Mouse (Mus musculus) heart, embryonic 10.5 days (tissue): Measurements from ENCODE around the gene Gde1. TPM values are rescaled to one million over a fixed set of nuclear protein-coding genes. Genes with fewer than 3 reads are reported as not detected.
A peak's percentile ranks its signal among the peaks of the same experiment; 100 is the strongest.

ENCODE experiments used
- DNase-seq: peaks from one replicate; pipeline ENCODE4 v3.0.0-alpha.2; 2017; ENCODE audit warnings: low spot score
- H3K27ac ChIP-seq: fragments of 300-500 bp; sonication (generic); 2 replicates; pipeline ENCODE4 v1.5.1; 2016; ENCODE audit warnings: mild to moderate bottlenecking
- H3K27me3 ChIP-seq: fragments of 300-500 bp; sonication (generic); 2 replicates; pipeline ENCODE4 v1.6.1; 2016; ENCODE audit warnings: mild to moderate bottlenecking; ENCODE audit not compliant: poor library complexity, insufficient read depth, severe bottlenecking
- H3K36me3 ChIP-seq: fragments of 300-500 bp; sonication (generic); 2 replicates; pipeline ENCODE4 v1.6.1; 2016; ENCODE audit warnings: mild to moderate bottlenecking, moderate library complexity
- H3K4me1 ChIP-seq: fragments of 300-500 bp; sonication (generic); 2 replicates; pipeline ENCODE4 v1.6.1; 2016; ENCODE audit warnings: mild to moderate bottlenecking
- H3K4me3 ChIP-seq: fragments of 300-500 bp; sonication (generic); 2 replicates; pipeline ENCODE4 v1.5.1; 2016; ENCODE audit warnings: mild to moderate bottlenecking, moderate library complexity
- H3K9me3 ChIP-seq: fragments of 300-500 bp; sonication (generic); 2 replicates; pipeline ENCODE4 v1.6.1; 2016; ENCODE audit warnings: mild to moderate bottlenecking, moderate library complexity
- WGBS: fragments of 180-500 bp; shearing (Covaris S2); methylation state at CpG from one replicate; pipeline ENCODE4 v1.1.7; 2016; 5-methylcytosine and 5-hydroxymethylcytosine counted together
- polyA plus RNA-seq: library from polyadenylated mRNA; unstranded; fragments of >200 nt; fragmentation: Nextera tagmentation; extraction: Ambion mirVana; gene quantifications from 2 replicates; pipeline ENCODE4 v1.2.1, GENCODE M21; 2016

The Gde1 gene
- polyA plus RNA-seq, 1 experiment from 2014 or later: 64.6 TPM

- Histone ChIP-seq H3K9me3 (no peaks in the 10 kb centered on the region), H3K4me1 (no peaks in the 10 kb centered on the region), H3K27me3 (no peaks in the 10 kb centered on the region), H3K27ac (no peak overlapping the region), H3K4me3 (no peak overlapping the region), H3K36me3 (peaks cover 41% of the 10 kb centered on the region)
- WGBS: 91% methylated on average over 9 of the region's 9 CpGs
- no peak for DNase-seq
Measured at GRCm38 (mm10) chr7:118698882-118699281, 6.7 kb downstream of the Gde1 start.

- H3K9me3 ChIP-seq: no peaks in the 10 kb centered on the region
- no peaks in the 10 kb centered on the region for H3K4me1 ChIP-seq
- peaks cover 2% of the 10 kb centered on the region for H3K27me3 ChIP-seq
- DNase-seq: no peak
- peaks cover 52% of the 10 kb centered on the region for H3K36me3 ChIP-seq
- H3K4me3 ChIP-seq: no peak overlapping the region
- 72% methylated on average over 4 of the region's 4 CpGs for WGBS
- H3K27ac ChIP-seq: no peak overlapping the region
Measured at GRCm38 (mm10) chr7:118697168-118697567, 8.4 kb downstream of the Gde1 start.

- no peaks in the 10 kb centered on the region for H3K4me1 ChIP-seq
- peaks cover 7% of the 10 kb centered on the region for H3K27me3 ChIP-seq
- peaks cover 62% of the 10 kb centered on the region for H3K36me3 ChIP-seq
- DNase-seq: no peak
- 94% methylated on average over 6 of the region's 6 CpGs for WGBS
- no peak overlapping the region for H3K4me3 ChIP-seq
- no peaks in the 10 kb centered on the region for H3K9me3 ChIP-seq
- H3K27ac ChIP-seq: no peak overlapping the region
Measured at GRCm38 (mm10) chr7:118696146-118696545, 9.4 kb downstream of the Gde1 start.

- Histone ChIP-seq H3K36me3 (peaks cover 79% of the 10 kb centered on the region), H3K27ac (no peak overlapping the region), H3K4me1 (no peaks in the 10 kb centered on the region), H3K4me3 (no peak overlapping the region), H3K27me3 (peaks cover 41% of the 10 kb centered on the region), H3K9me3 (no peaks in the 10 kb centered on the region)
- DNase-seq: no peak
- WGBS: 88% methylated on average over 2 of the region's 2 CpGs
Measured at GRCm38 (mm10) chr7:118691287-118691686, 14.3 kb downstream of the Gde1 start.

- Histone ChIP-seq H3K27ac (no peak overlapping the region), H3K4me1 (no peaks in the 10 kb centered on the region), H3K27me3 (peaks cover 63% of the 10 kb centered on the region), H3K9me3 (no peaks in the 10 kb centered on the region), H3K36me3 (peaks cover 62% of the 10 kb centered on the region), H3K4me3 (no peak overlapping the region)
- 80% methylated on average over 7 of the region's 7 CpGs for WGBS
- DNase-seq: no peak
Measured at GRCm38 (mm10) chr7:118689088-118689487, 16.5 kb downstream of the Gde1 start.

- Histone ChIP-seq H3K9me3 (no peaks in the 10 kb centered on the region), H3K27ac (no peak overlapping the region), H3K36me3 (peaks cover 56% of the 10 kb centered on the region), H3K27me3 (peaks cover 69% of the 10 kb centered on the region), H3K4me3 (no peak overlapping the region), H3K4me1 (no peaks in the 10 kb centered on the region)
- 29% methylated on average over 5 of the region's 5 CpGs for WGBS
- DNase-seq: peak; percentile 84
Measured at GRCm38 (mm10) chr7:118688199-118688598, 17.4 kb downstream of the Gde1 start.

GRCm38 (mm10) chr7:118676826-118677225 is 28.8 kb downstream of the Gde1 start:
- Histone ChIP-seq H3K27me3 (peaks cover 69% of the 10 kb centered on the region), H3K4me3 (no peak overlapping the region), H3K27ac (no peak overlapping the region), H3K36me3 (no peaks in the 10 kb centered on the region), H3K4me1 (peaks cover 8% of the 10 kb centered on the region), H3K9me3 (no peaks in the 10 kb centered on the region)
- 38% methylated on average over 4 of the region's 4 CpGs for WGBS
- no peak for DNase-seq

- WGBS: 57% methylated on average over 4 of the region's 4 CpGs
- Histone ChIP-seq H3K36me3 (no peaks in the 10 kb centered on the region), H3K27ac (no peak overlapping the region), H3K27me3 (peaks cover 91% of the 10 kb centered on the region), H3K9me3 (no peaks in the 10 kb centered on the region), H3K4me3 (no peak overlapping the region), H3K4me1 (0 out of 2 replicates have a peak, but pooled peaks cover 3% of the 10 kb centered on the region)
- no peak for DNase-seq
Measured at GRCm38 (mm10) chr7:118670142-118670541, 35.4 kb downstream of the Gde1 start.

- 92% methylated on average over 2 of the region's 2 CpGs for WGBS
- Histone ChIP-seq H3K27ac (no peak overlapping the region), H3K4me3 (no peak overlapping the region), H3K4me1 (0 out of 2 replicates have a peak, but pooled peaks cover 3% of the 10 kb centered on the region), H3K36me3 (no peaks in the 10 kb centered on the region), H3K27me3 (peaks cover 71% of the 10 kb centered on the region), H3K9me3 (peaks cover 7% of the 10 kb centered on the region)
- DNase-seq: peak; percentile 53
Measured at GRCm38 (mm10) chr7:118667773-118668172, 37.8 kb downstream of the Gde1 start.

- no peaks in the 10 kb centered on the region for H3K9me3 ChIP-seq
- no peak overlapping the region for H3K4me3 ChIP-seq
- H3K4me1 ChIP-seq: no peaks in the 10 kb centered on the region
- no peak overlapping the region for H3K27ac ChIP-seq
- WGBS: 46% methylated on average over 6 of the region's 6 CpGs
- DNase-seq: no peak
- peaks cover 45% of the 10 kb centered on the region for H3K27me3 ChIP-seq
- no peaks in the 10 kb centered on the region for H3K36me3 ChIP-seq
Measured at GRCm38 (mm10) chr7:118656730-118657129, 48.8 kb downstream of the Gde1 start.

GRCm38 (mm10) chr7:118652572-118653295 is 52.8 kb downstream of the Gde1 start:
- Histone ChIP-seq H3K4me1 (no peaks in the 10 kb centered on the region), H3K9me3 (no peaks in the 10 kb centered on the region), H3K36me3 (no peaks in the 10 kb centered on the region), H3K4me3 (no peak overlapping the region), H3K27me3 (peaks cover 25% of the 10 kb centered on the region; the same call in 1 of the 2 replicates), H3K27ac (no peak overlapping the region)
- no peak for DNase-seq
- 78% methylated on average over 6 of the region's 6 CpGs for WGBS

GRCm38 (mm10) chr7:118650891-118651290 is 54.7 kb downstream of the Gde1 start:
- WGBS: 72% methylated on average over 1 of the region's 1 CpGs
- DNase-seq: no peak
- Histone ChIP-seq H3K27me3 (peaks cover 35% of the 10 kb centered on the region; the same call in 1 of the 2 replicates), H3K27ac (no peak overlapping the region), H3K4me1 (no peaks in the 10 kb centered on the region), H3K9me3 (no peaks in the 10 kb centered on the region), H3K36me3 (no peaks in the 10 kb centered on the region), H3K4me3 (no peak overlapping the region)

- WGBS: 85% methylated on average over 4 of the region's 4 CpGs
- H3K9me3 ChIP-seq: no peaks in the 10 kb centered on the region
Measured at GRCm38 (mm10) chr7:118650119-118650518, 55.5 kb downstream of the Gde1 start.

More at GRCm38 (mm10) chr7:118650119-118650518, 55.5 kb downstream of the Gde1 start:
- Histone ChIP-seq H3K4me3 (no peak overlapping the region), H3K36me3 (no peaks in the 10 kb centered on the region), H3K4me1 (no peaks in the 10 kb centered on the region), H3K27me3 (peaks cover 36% of the 10 kb centered on the region; the same call in 1 of the 2 replicates), H3K27ac (no peak overlapping the region)
- no peak for DNase-seq
